Mouse (Mus musculus): ENCODE measurements at regions not wholly inside any gene's neighbourhood (a gene's known extent, or its start where the extent isn't known, plus 50 kb on each side); places are given as distances from the start of the nearest gene placed in this dataset.
"Not testable (repeated sequence)": the region's sequence is repeated elsewhere in the genome, so short reads cannot be mapped to it uniquely, and the experiment has no call there.

DNA sequence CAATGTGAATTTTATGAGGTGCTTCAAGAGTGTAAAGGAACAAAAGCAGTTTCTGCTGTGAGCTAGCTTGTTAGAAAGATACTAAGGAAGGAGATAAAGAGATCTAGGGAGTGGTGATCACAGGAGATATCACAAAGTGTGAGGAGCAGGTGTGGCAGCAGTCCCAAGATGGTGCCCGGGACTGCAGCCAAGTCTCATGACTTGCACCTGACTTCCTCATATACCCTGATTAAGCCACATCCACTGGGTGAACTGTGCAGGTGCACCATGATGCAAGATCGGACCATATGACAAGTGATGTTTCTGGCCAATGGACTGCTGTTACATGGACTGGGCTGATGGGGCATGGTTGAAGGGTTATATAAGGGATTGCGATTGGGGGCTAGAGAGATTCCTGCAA lies 197.8 kb upstream of the Atp10a start:
- not testable (repeated sequence) for H3K36me3 ChIP-seq (ENCODE audit: control insufficient read depth, insufficient read depth, low read length); H3K9ac ChIP-seq (ENCODE audit: low read depth, low read length); H3K27ac ChIP-seq (replicated peaks; ENCODE audit: low read depth, low read length); H3K4me3 ChIP-seq (ENCODE audit: low read depth, low read length); H3K9me3 ChIP-seq (ENCODE audit: control insufficient read depth, low read length); DNase-seq (ENCODE audit: low spot score); ATAC-seq (ENCODE audit: low read depth); H3K27me3 ChIP-seq (replicated peaks; ENCODE audit: control insufficient read depth, insufficient read depth, low read length); H3K4me1 ChIP-seq (ENCODE audit: control insufficient read depth, insufficient read depth, low read length); H3K4me2 ChIP-seq (ENCODE audit: low read depth, low read length)
- WGBS, result 89% methylated on average over 3 of the region's 3 CpGs

DNA sequence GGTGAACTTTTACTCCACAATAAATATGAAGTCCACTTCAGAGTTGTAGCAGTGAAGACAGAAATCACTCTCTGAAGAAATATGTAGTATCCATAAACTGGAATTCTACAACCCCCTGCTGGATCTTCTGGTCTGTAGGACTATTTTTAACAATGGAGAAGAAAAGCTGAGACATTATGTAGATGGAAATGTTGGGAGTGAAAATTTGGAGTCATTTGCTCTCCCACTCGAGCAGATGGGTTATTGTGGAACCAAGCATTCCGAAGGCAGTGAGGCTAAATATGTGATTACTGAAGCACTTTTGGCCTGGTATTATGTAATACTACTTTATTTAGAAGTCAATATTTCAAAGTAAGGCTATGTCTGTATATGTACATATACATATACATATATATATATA lies 195.0 kb upstream of the Atp10a start:
- Histone ChIP-seq H3K9me3 (ENCODE audit: control insufficient read depth, low read length) (no peaks in the 10 kb centered on the region), H3K4me1 (ENCODE audit: control insufficient read depth, insufficient read depth, low read length) (no peaks in the 10 kb centered on the region), H3K4me3 (ENCODE audit: low read depth, low read length) (no peak overlapping the region), H3K36me3 (ENCODE audit: control insufficient read depth, insufficient read depth, low read length) (no peaks in the 10 kb centered on the region), H3K27me3 (replicated peaks; ENCODE audit: control insufficient read depth, insufficient read depth, low read length) (no peaks in the 10 kb centered on the region), H3K27ac (replicated peaks; ENCODE audit: low read depth, low read length) (no peak overlapping the region), H3K4me2 (ENCODE audit: low read depth, low read length) (no peak overlapping the region), H3K9ac (ENCODE audit: low read depth, low read length) (no peak overlapping the region)
- DNase-seq (ENCODE audit: low spot score) (no peak), ATAC-seq (ENCODE audit: low read depth) (no peak)
- 94% methylated on average over 2 of the region's 2 CpGs for WGBS

DNA sequence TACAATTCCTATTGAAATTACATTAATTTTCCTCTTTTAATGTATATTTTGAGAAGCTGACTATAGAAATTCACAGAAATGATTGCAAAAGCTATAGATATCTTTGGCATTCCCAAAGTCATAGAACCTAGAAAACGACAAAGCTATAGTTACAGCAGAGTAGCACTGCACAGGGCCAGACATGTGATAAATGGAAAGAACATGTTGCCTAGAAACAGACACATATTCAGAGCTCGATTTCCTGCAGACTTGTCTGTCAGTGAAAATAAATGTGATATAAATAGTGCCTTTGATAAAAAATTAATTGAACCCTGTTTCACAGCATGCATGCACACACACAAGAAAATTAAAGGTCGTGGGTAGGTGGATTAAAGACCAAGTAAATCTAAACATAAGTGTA lies 182.8 kb upstream of the Atp10a start:
- ATAC-seq (ENCODE audit: low read depth), result no peak
- WGBS, result 62% methylated on average over 3 of the region's 3 CpGs
- no peak overlapping the region for H3K4me2 ChIP-seq (ENCODE audit: low read depth, low read length)

DNA sequence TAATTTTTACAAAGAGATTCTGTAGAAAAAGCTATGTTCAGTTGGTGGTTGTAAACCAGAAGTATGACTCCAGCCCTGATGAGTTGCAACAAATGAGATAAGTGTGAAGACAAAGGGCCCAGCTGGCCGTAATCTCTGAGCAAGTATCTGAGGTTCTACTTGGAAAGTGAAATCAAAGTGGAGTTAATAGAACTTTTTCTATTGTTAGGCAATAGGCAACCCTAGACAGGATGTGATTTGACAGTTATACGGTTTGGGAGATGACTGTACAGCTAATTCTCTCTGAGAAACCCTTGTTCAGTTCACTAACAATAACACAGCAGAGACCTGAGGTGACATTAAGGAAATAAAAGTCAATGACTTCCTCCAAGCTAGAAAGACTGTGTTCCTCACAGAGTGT lies 180.8 kb upstream of the Atp10a start:
- H3K9me3 ChIP-seq (ENCODE audit: control insufficient read depth, low read length), result no peaks in the 10 kb centered on the region
- no peak overlapping the region for H3K4me3 ChIP-seq (ENCODE audit: low read depth, low read length)
- no peaks in the 10 kb centered on the region for H3K36me3 ChIP-seq (ENCODE audit: control insufficient read depth, insufficient read depth, low read length)
- H3K9ac ChIP-seq (ENCODE audit: low read depth, low read length), result no peak overlapping the region
- no peak overlapping the region for H3K4me2 ChIP-seq (ENCODE audit: low read depth, low read length)
- whole genome bisulfite sequencing, result 78% methylated on average over 2 of the region's 2 CpGs
- DNase-seq (ENCODE audit: low spot score) (no peak), ATAC-seq (ENCODE audit: low read depth) (no peak)
- H3K4me1 ChIP-seq (ENCODE audit: control insufficient read depth, insufficient read depth, low read length), result no peaks in the 10 kb centered on the region
- H3K27ac ChIP-seq (replicated peaks; ENCODE audit: low read depth, low read length), result no peak overlapping the region
- no peaks in the 10 kb centered on the region for H3K27me3 ChIP-seq (replicated peaks; ENCODE audit: control insufficient read depth, insufficient read depth, low read length)

More for the DNA sequence above, 182.8 kb upstream of the Atp10a start:
- Histone ChIP-seq H3K27ac (replicated peaks; ENCODE audit: low read depth, low read length) (no peak overlapping the region), H3K27me3 (replicated peaks; ENCODE audit: control insufficient read depth, insufficient read depth, low read length) (no peaks in the 10 kb centered on the region), H3K36me3 (ENCODE audit: control insufficient read depth, insufficient read depth, low read length) (no peaks in the 10 kb centered on the region), H3K4me1 (ENCODE audit: control insufficient read depth, insufficient read depth, low read length) (no peaks in the 10 kb centered on the region), H3K9ac (ENCODE audit: low read depth, low read length) (no peak overlapping the region), H3K4me3 (ENCODE audit: low read depth, low read length) (no peak overlapping the region), H3K9me3 (ENCODE audit: control insufficient read depth, low read length) (no peaks in the 10 kb centered on the region)
- DNase-seq (ENCODE audit: low spot score), result no peak

DNA sequence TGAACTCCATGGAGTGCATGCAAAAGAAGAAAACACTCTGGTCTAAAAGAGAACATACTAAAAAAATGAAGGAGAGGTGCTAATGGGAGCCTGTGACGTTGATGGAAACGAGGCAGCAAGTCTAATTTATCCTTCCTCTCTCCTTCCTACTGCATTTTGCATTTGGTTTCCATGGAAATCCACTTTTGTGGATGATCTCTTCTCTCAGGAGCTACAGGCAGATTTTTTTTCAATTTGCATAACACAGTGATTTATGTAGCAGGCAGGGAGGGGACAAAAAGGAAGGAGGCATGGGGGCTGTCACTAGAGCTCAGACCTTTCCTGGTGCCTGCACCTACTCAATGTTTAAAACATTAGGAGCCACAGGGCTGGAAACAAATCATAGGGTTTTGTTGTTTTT lies 167.7 kb upstream of the Atp10a start:
- H3K27ac ChIP-seq (replicated peaks; ENCODE audit: low read depth, low read length), result no peak overlapping the region
- DNase-seq (ENCODE audit: low spot score) (no peak), ATAC-seq (ENCODE audit: low read depth) (no peak)
- no peaks in the 10 kb centered on the region for H3K9me3 ChIP-seq (ENCODE audit: control insufficient read depth, low read length)
- H3K4me1 ChIP-seq (ENCODE audit: control insufficient read depth, insufficient read depth, low read length), result no peaks in the 10 kb centered on the region
- no peak overlapping the region for H3K9ac ChIP-seq (ENCODE audit: low read depth, low read length)
- H3K4me2 ChIP-seq (ENCODE audit: low read depth, low read length), result no peak overlapping the region
- H3K27me3 ChIP-seq (replicated peaks; ENCODE audit: control insufficient read depth, insufficient read depth, low read length), result no peaks in the 10 kb centered on the region
- no peaks in the 10 kb centered on the region for H3K36me3 ChIP-seq (ENCODE audit: control insufficient read depth, insufficient read depth, low read length)
- no peak overlapping the region for H3K4me3 ChIP-seq (ENCODE audit: low read depth, low read length)
- WGBS, result 80% methylated on average over 2 of the region's 2 CpGs
